Mouse (Mus musculus) layer of hippocampus, adult 9-11 months (tissue): ENCODE measurements around the gene Evi5.
"Not testable (repeated sequence)": the region's sequence is repeated elsewhere in the genome, so short reads cannot be mapped to it uniquely, and the experiment has no call there.

ENCODE experiments used
- DNase-seq: peaks from one replicate; pipeline ENCODE4 v3.0.0; 2022

The Evi5 gene

GRCm38 (mm10) chr5:107874561-107875260, at the start of gene Evi5:
Evi5 (minus strand) TSS chr5:107875107.
- DNase-seq = no peak

- no peak for DNase-seq
Observed at GRCm38 (mm10) chr5:107924564-107924963, 49.7 kb upstream of the Evi5 start.

- DNase-seq = no peak
Observed at GRCm38 (mm10) chr5:107922836-107923235, 47.9 kb upstream of the Evi5 start.

GRCm38 (mm10) chr5:107921400-107922252, 46.7 kb upstream of the Evi5 start:
- peak; percentile 47 for DNase-seq

- no peak for DNase-seq
Observed at GRCm38 (mm10) chr5:107915280-107915679, 40.4 kb upstream of the Evi5 start.

GRCm38 (mm10) chr5:107911012-107911411, 36.1 kb upstream of the Evi5 start:
- no peak for DNase-seq

- no peak for DNase-seq
Observed at GRCm38 (mm10) chr5:107910084-107910616, 35.2 kb upstream of the Evi5 start.

- DNase-seq = no peak
Observed at GRCm38 (mm10) chr5:107909668-107910067, 34.8 kb upstream of the Evi5 start.

- DNase-seq = no peak
Observed at GRCm38 (mm10) chr5:107908514-107909110, 33.7 kb upstream of the Evi5 start.

- no peak for DNase-seq
Observed at GRCm38 (mm10) chr5:107904325-107904724, 29.4 kb upstream of the Evi5 start.

- peak; percentile 20 for DNase-seq
Observed at GRCm38 (mm10) chr5:107901014-107901615, 26.2 kb upstream of the Evi5 start.

- DNase-seq = peak; percentile 96
Observed at GRCm38 (mm10) chr5:107900206-107901013, 25.5 kb upstream of the Evi5 start, which contains the start of gene Rpl5. Rpl5 (plus strand) TSS chr5:107900502.

GRCm38 (mm10) chr5:107896265-107896664, 21.4 kb upstream of the Evi5 start:
- DNase-seq = no peak

GRCm38 (mm10) chr5:107894676-107895075, 19.8 kb upstream of the Evi5 start:
- DNase-seq = no peak

- not testable (repeated sequence) for DNase-seq
Observed at GRCm38 (mm10) chr5:107891515-107891914, 16.6 kb upstream of the Evi5 start.

- no peak for DNase-seq
Observed at GRCm38 (mm10) chr5:107889994-107890888, 15.3 kb upstream of the Evi5 start.

- DNase-seq = no peak
Observed at GRCm38 (mm10) chr5:107880710-107881109, 5.8 kb upstream of the Evi5 start.

- DNase-seq = no peak
Observed at GRCm38 (mm10) chr5:107877053-107877452, 2.1 kb upstream of the Evi5 start.

- no peak for DNase-seq
Observed at GRCm38 (mm10) chr5:107875261-107875611, 329 bp upstream of the Evi5 start.

GRCm38 (mm10) chr5:107873886-107874302, 1.0 kb downstream of the Evi5 start:
- no peak for DNase-seq

- DNase-seq = no peak
Observed at GRCm38 (mm10) chr5:107873330-107873729, 1.6 kb downstream of the Evi5 start.
